Mouse (Mus musculus) thymus, postnatal 36 days (tissue): ENCODE measurements around the gene Rcan2.

Source experiments
- DNase-seq, 2 experiments: peaks; one replicate each; pipeline ENCODE4 v3.0.0; 2022; ENCODE audit warnings: mixed read lengths in 2 of 2

The Rcan2 gene

GRCm38 (mm10) chr17:44083156-44083555 is 282.0 kb downstream of the Rcan2 start:
- DNase-seq = no peak

- no peak for DNase-seq
Measured at GRCm38 (mm10) chr17:44088226-44088625, 287.1 kb downstream of the Rcan2 start.
